Mouse (Mus musculus): ENCODE results near the gene Psme1. TPM values are rescaled to one million over a fixed set of nuclear protein-coding genes. Genes with fewer than 3 reads are reported as not detected.
A peak's percentile ranks its signal among the peaks of the same experiment; 100 is the strongest.

Psme1 gene
- polyA plus RNA-seq, 1 experiment from 2014 or later, result 131 TPM

GRCm38 (mm10) chr14:55575711-55576110, 2.2 kb upstream of the Psme1 start:
- Histone ChIP-seq H3K4me2 (replicated peaks) (no peak overlapping the region), H3K36me3 (peaks cover 10% of the 10 kb centered on the region), H3K4me3 (no peak overlapping the region; the same call in 1 of the 2 replicates), H3K9ac (no peak overlapping the region; the same call in 1 of the 2 replicates), H3K9me3 (no peaks in the 10 kb centered on the region), H3K27ac (no peak overlapping the region), H3K4me1 (no peaks in the 10 kb centered on the region), H3K27me3 (no peaks in the 10 kb centered on the region)
- WGBS, result 72% methylated on average over 13 of the region's 13 CpGs
- ATAC-seq (ENCODE audit: insufficient number of reproducible peaks, insufficient read depth, low FRiP score, low TSS enrichment), result no peak

GRCm38 (mm10) chr14:55576376-55576775, 1.5 kb upstream of the Psme1 start:
- H3K4me2 ChIP-seq (replicated peaks), result peak overlapping the region; percentile 26; the same call in 1 of the 2 replicates
- H3K4me1 ChIP-seq, result no peaks in the 10 kb centered on the region
- 75% methylated on average over 16 of the region's 16 CpGs for WGBS
- ATAC-seq (ENCODE audit: insufficient number of reproducible peaks, insufficient read depth, low FRiP score, low TSS enrichment), result no peak
- H3K9ac ChIP-seq, result no peak overlapping the region
- H3K27ac ChIP-seq, result no peak overlapping the region
- peaks cover 17% of the 10 kb centered on the region for H3K36me3 ChIP-seq
- H3K4me3 ChIP-seq, result no peak overlapping the region
- no peaks in the 10 kb centered on the region for H3K9me3 ChIP-seq
- no peaks in the 10 kb centered on the region for H3K27me3 ChIP-seq

GRCm38 (mm10) chr14:55578668-55579269, 846 bp downstream of the Psme1 start:
- Histone ChIP-seq H3K36me3 (peaks cover 22% of the 10 kb centered on the region), H3K27me3 (no peaks in the 10 kb centered on the region), H3K27ac (peak overlapping the region; percentile 79), H3K4me2 (replicated peaks) (peak overlapping the region; percentile 81), H3K4me1 (no peaks in the 10 kb centered on the region), H3K9me3 (no peaks in the 10 kb centered on the region), H3K9ac (peak overlapping the region; percentile 85), H3K4me3 (peak overlapping the region; percentile 73)
- WGBS, result 28% methylated on average over 6 of the region's 6 CpGs
- peak; percentile 8 for ATAC-seq (ENCODE audit: insufficient number of reproducible peaks, insufficient read depth, low FRiP score, low TSS enrichment)

GRCm38 (mm10) chr14:55579511-55580496, 1.9 kb downstream of the Psme1 start:
- H3K27ac ChIP-seq, result no peak overlapping the region
- no peaks in the 10 kb centered on the region for H3K9me3 ChIP-seq
- WGBS, result 88% methylated on average over 23 of the region's 23 CpGs
- no peaks in the 10 kb centered on the region for H3K27me3 ChIP-seq
- H3K4me2 ChIP-seq (replicated peaks), result no peak overlapping the region
- H3K9ac ChIP-seq, result no peak overlapping the region
- ATAC-seq (ENCODE audit: insufficient number of reproducible peaks, insufficient read depth, low FRiP score, low TSS enrichment), result no peak
- peaks cover 22% of the 10 kb centered on the region for H3K36me3 ChIP-seq
- H3K4me3 ChIP-seq, result no peak overlapping the region
- peaks cover 4% of the 10 kb centered on the region; the same call in 1 of the 2 replicates for H3K4me1 ChIP-seq

- peaks cover 22% of the 10 kb centered on the region for H3K36me3 ChIP-seq
- no peak overlapping the region for H3K27ac ChIP-seq
- 0 out of 2 replicates have a peak, but pooled peaks cover 2% of the 10 kb centered on the region for H3K27me3 ChIP-seq
- H3K4me1 ChIP-seq, result peaks cover 6% of the 10 kb centered on the region; the same call in 1 of the 2 replicates
- H3K4me2 ChIP-seq (replicated peaks), result no peak overlapping the region
- ATAC-seq (ENCODE audit: insufficient number of reproducible peaks, insufficient read depth, low FRiP score, low TSS enrichment), result no peak
- WGBS, result 94% methylated on average over 16 of the region's 16 CpGs
- no peak overlapping the region for H3K4me3 ChIP-seq
- H3K9me3 ChIP-seq, result no peaks in the 10 kb centered on the region
- H3K9ac ChIP-seq, result no peak overlapping the region
Observed at GRCm38 (mm10) chr14:55580731-55581130, 2.8 kb downstream of the Psme1 start.

- ATAC-seq (ENCODE audit: insufficient number of reproducible peaks, insufficient read depth, low FRiP score, low TSS enrichment), result no peak
- 73% methylated on average over 9 of the region's 9 CpGs for WGBS
Observed at GRCm38 (mm10) chr14:55581981-55582681, 4.2 kb downstream of the Psme1 start.

GRCm38 (mm10) chr14:55584303-55584701, 6.4 kb downstream of the Psme1 start:
- 33% methylated on average over 5 of the region's 5 CpGs for WGBS
- H3K4me1 ChIP-seq, result peaks cover 6% of the 10 kb centered on the region; the same call in 1 of the 2 replicates

More at GRCm38 (mm10) chr14:55581981-55582681, 4.2 kb downstream of the Psme1 start:
- Histone ChIP-seq H3K36me3 (peaks cover 25% of the 10 kb centered on the region), H3K9ac (no peak overlapping the region), H3K9me3 (no peaks in the 10 kb centered on the region), H3K4me1 (peaks cover 6% of the 10 kb centered on the region; the same call in 1 of the 2 replicates), H3K4me3 (no peak overlapping the region), H3K4me2 (replicated peaks) (no peak overlapping the region), H3K27ac (no peak overlapping the region), H3K27me3 (0 out of 2 replicates have a peak, but pooled peaks cover 2% of the 10 kb centered on the region)

GRCm38 (mm10) chr14:55584702-55585565, 7.0 kb downstream of the Psme1 start, which contains the start of gene Emc9:
Emc9 (minus strand) TSS chr14:55585302.
- Histone ChIP-seq H3K36me3 (peaks cover 27% of the 10 kb centered on the region), H3K9me3 (no peaks in the 10 kb centered on the region), H3K27me3 (0 out of 2 replicates have a peak, but pooled peaks cover 2% of the 10 kb centered on the region)

More at GRCm38 (mm10) chr14:55584303-55584701, 6.4 kb downstream of the Psme1 start:
- peak overlapping the region; percentile 53 for H3K9ac ChIP-seq
- H3K4me2 ChIP-seq (replicated peaks), result peak overlapping the region; percentile 69
- no peak overlapping the region for H3K27ac ChIP-seq
- no peaks in the 10 kb centered on the region for H3K9me3 ChIP-seq
- 0 out of 2 replicates have a peak, but pooled peaks cover 2% of the 10 kb centered on the region for H3K27me3 ChIP-seq
- no peak for ATAC-seq (ENCODE audit: insufficient number of reproducible peaks, insufficient read depth, low FRiP score, low TSS enrichment)
- peak overlapping the region; percentile 41 for H3K4me3 ChIP-seq
- peaks cover 30% of the 10 kb centered on the region for H3K36me3 ChIP-seq

GRCm38 (mm10) chr14:55585566-55585960, 7.6 kb downstream of the Psme1 start:
- no peak for ATAC-seq (ENCODE audit: insufficient number of reproducible peaks, insufficient read depth, low FRiP score, low TSS enrichment)
- H3K4me1 ChIP-seq, result peaks cover 15% of the 10 kb centered on the region
- H3K36me3 ChIP-seq, result peaks cover 21% of the 10 kb centered on the region
- 62% methylated on average over 6 of the region's 6 CpGs for WGBS
- no peak overlapping the region for H3K27ac ChIP-seq
- H3K4me2 ChIP-seq (replicated peaks), result peak overlapping the region; percentile 69; the same call in 1 of the 2 replicates
- 0 out of 2 replicates have a peak, but pooled peaks cover 2% of the 10 kb centered on the region for H3K27me3 ChIP-seq
- H3K4me3 ChIP-seq, result no peak overlapping the region
- no peaks in the 10 kb centered on the region for H3K9me3 ChIP-seq
- no peak overlapping the region for H3K9ac ChIP-seq

More at GRCm38 (mm10) chr14:55584702-55585565, 7.0 kb downstream of the Psme1 start, which contains the start of gene Emc9:
- 1% methylated on average over 43 of the region's 43 CpGs for WGBS
- Histone ChIP-seq H3K4me3 (peak within 1 kb of the TSS; percentile 41), H3K4me1 (peaks cover 12% of the 10 kb centered on the region), H3K27ac (no peak within 1 kb of the TSS), H3K9ac (peak within 1 kb of the TSS; percentile 53), H3K4me2 (replicated peaks) (peak within 1 kb of the TSS; percentile 69)
- no peak for ATAC-seq (ENCODE audit: insufficient number of reproducible peaks, insufficient read depth, low FRiP score, low TSS enrichment)

GRCm38 (mm10) chr14:55586149-55586548, 8.2 kb downstream of the Psme1 start:
- H3K4me1 ChIP-seq, result peaks cover 15% of the 10 kb centered on the region
- H3K9ac ChIP-seq, result no peak overlapping the region
- H3K36me3 ChIP-seq, result peaks cover 15% of the 10 kb centered on the region
- WGBS, result 88% methylated on average over 2 of the region's 2 CpGs
- H3K4me3 ChIP-seq, result no peak overlapping the region
- H3K27me3 ChIP-seq, result 0 out of 2 replicates have a peak, but pooled peaks cover 2% of the 10 kb centered on the region
- H3K27ac ChIP-seq, result no peak overlapping the region
- H3K9me3 ChIP-seq, result no peaks in the 10 kb centered on the region
- ATAC-seq (ENCODE audit: insufficient number of reproducible peaks, insufficient read depth, low FRiP score, low TSS enrichment), result no peak
- no peak overlapping the region for H3K4me2 ChIP-seq (replicated peaks)
